Mouse (Mus musculus): Measurements from ENCODE around the gene 1700020L24Rik. TPM values are rescaled to one million over a fixed set of nuclear protein-coding genes. Genes with fewer than 3 reads are reported as not detected.

1700020L24Rik gene
- total RNA-seq, 1 experiment from 2014 or later: 0.37 TPM

- peak; percentile 80 for DNase-seq
Observed at GRCm38 (mm10) chr11:83441235-83441634, 3.8 kb downstream of the 1700020L24Rik start.

GRCm38 (mm10) chr11:83442596-83443267, 5.3 kb downstream of the 1700020L24Rik start:
- peak; percentile 84 for DNase-seq

- DNase-seq: no peak
Observed at GRCm38 (mm10) chr11:83443824-83444223, 6.3 kb downstream of the 1700020L24Rik start.

GRCm38 (mm10) chr11:83445001-83445400, 7.5 kb downstream of the 1700020L24Rik start:
- no peak for DNase-seq

GRCm38 (mm10) chr11:83447612-83448011, 10.1 kb downstream of the 1700020L24Rik start:
- DNase-seq: peak; percentile 38

- peak; percentile 57 for DNase-seq
Observed at GRCm38 (mm10) chr11:83448021-83448926, 10.8 kb downstream of the 1700020L24Rik start.

GRCm38 (mm10) chr11:83448927-83449236, 11.4 kb downstream of the 1700020L24Rik start:
- peak; percentile 64 for DNase-seq

- peak; percentile 57 for DNase-seq
Observed at GRCm38 (mm10) chr11:83449298-83449697, 11.8 kb downstream of the 1700020L24Rik start.

GRCm38 (mm10) chr11:83450550-83450949, 13.1 kb downstream of the 1700020L24Rik start:
- DNase-seq: no peak

GRCm38 (mm10) chr11:83451281-83451680, 13.8 kb downstream of the 1700020L24Rik start:
- DNase-seq: no peak

GRCm38 (mm10) chr11:83454548-83454947, 17.1 kb downstream of the 1700020L24Rik start:
- peak; percentile 61 for DNase-seq

GRCm38 (mm10) chr11:83455608-83456007, 18.1 kb downstream of the 1700020L24Rik start:
- peak; percentile 67 for DNase-seq

- DNase-seq: no peak
Observed at GRCm38 (mm10) chr11:83457257-83457656, 19.8 kb downstream of the 1700020L24Rik start.

- DNase-seq: peak; percentile 50
Observed at GRCm38 (mm10) chr11:83457912-83458601, 20.6 kb downstream of the 1700020L24Rik start.

GRCm38 (mm10) chr11:83461462-83462027, 24.1 kb downstream of the 1700020L24Rik start:
- DNase-seq: no peak

- peak; percentile 89 for DNase-seq
Observed at GRCm38 (mm10) chr11:83462711-83463244, 25.3 kb downstream of the 1700020L24Rik start, which contains the start of gene Mmp28. Gene Mmp28, minus strand, starts transcription at chr11:83463071.

GRCm38 (mm10) chr11:83465976-83466375, 28.5 kb downstream of the 1700020L24Rik start:
- DNase-seq: peak; percentile 79

GRCm38 (mm10) chr11:83467120-83467652, 29.7 kb downstream of the 1700020L24Rik start:
- peak; percentile 83 for DNase-seq

- DNase-seq: no peak
Observed at GRCm38 (mm10) chr11:83468765-83469164, 31.3 kb downstream of the 1700020L24Rik start.

- DNase-seq: no peak
Observed at GRCm38 (mm10) chr11:83471766-83472165, 34.3 kb downstream of the 1700020L24Rik start.

All from adrenal gland, postnatal 14 days (tissue).